Comparison of ENCODE assay signal across 11 mouse cellular contexts in the genomic region with DNA sequence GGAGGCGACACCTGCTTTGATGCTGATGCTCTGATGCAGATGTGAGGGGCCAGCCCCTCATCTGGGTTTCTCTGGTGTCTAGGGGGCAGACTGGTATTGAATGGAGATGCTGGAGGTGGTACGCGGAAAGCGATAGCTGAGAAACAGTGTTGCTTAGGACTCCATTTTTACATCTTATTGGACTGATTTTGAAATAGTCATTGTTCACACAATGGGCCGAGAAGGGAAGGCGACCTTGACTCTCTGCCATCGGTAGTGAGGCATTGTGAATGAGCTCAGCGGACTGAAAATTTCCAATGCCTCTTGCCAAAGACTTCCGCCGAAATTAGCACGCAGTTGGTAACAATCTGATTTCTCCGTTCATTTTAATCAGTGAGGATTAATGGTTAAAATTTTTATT.
DNase-seq lines count a peak whose midpoint lies in the region; ATAC-seq lines count a peak whose summit lies in the region.
"Had no signal": no experiment of that assay in that cellular context is flagged by ENCODE, and none has a peak within 500 bp of the region (broad histone marks: within the 10 kb centered on the region; RNA-seq: fewer than 3 reads in every experiment).

No protein-coding gene starts in this region.

- ATAC-seq in forebrain, embryonic 15.5 days (replicated peaks): no peak
- ATAC-seq in forebrain, embryonic 11.5 days (replicated peaks; ENCODE audit: low FRiP score): no peak
- ATAC-seq in hindbrain, embryonic 13.5 days (ENCODE audit: low FRiP score): no peak
- ATAC-seq: CD4-positive, CD25-positive, alpha-beta regulatory T cell, adult 4 months had no signal

- no peaks in the 10 kb centered on the region for H3K36me3 ChIP-seq in forebrain, embryonic 15.5 days
- H3K36me3 ChIP-seq in forebrain, embryonic 11.5 days (ENCODE audit: control insufficient read depth, insufficient read depth, low read length): no peaks in the 10 kb centered on the region
- no peaks in the 10 kb centered on the region for H3K36me3 ChIP-seq in hindbrain, embryonic 13.5 days
- H3K36me3 ChIP-seq: lung, embryonic 15.5 days had no signal

- 29% methylated on average over 12 of the region's 12 CpGs for WGBS in forebrain, embryonic 15.5 days
- WGBS in forebrain, embryonic 11.5 days: 75% methylated on average over 12 of the region's 12 CpGs
- 48% methylated on average over 12 of the region's 12 CpGs for WGBS in hindbrain, embryonic 13.5 days

- H3K4me2 ChIP-seq in forebrain, embryonic 15.5 days (replicated peaks): peak overlapping the region; percentile 40
- H3K4me2 ChIP-seq in forebrain, embryonic 11.5 days (ENCODE audit: low read depth, low read length, severe bottlenecking): no peak overlapping the region
- H3K4me2 ChIP-seq in hindbrain, embryonic 13.5 days: peak overlapping the region; percentile 41
- H3K4me2 ChIP-seq: lung, embryonic 15.5 days had no signal

- no peak for DNase-seq in forebrain, embryonic 11.5 days (ENCODE audit: low spot score)
- peak; percentile 10 for DNase-seq in ovary, adult 18-20 months (ENCODE audit: low spot score)
- no peak for DNase-seq in ovary, postnatal 10 days (ENCODE audit: low spot score)
- DNase-seq in skeletal muscle tissue, adult 2 months (ENCODE audit: low read depth, low spot score): peak; percentile 27
- DNase-seq in kidney, adult 18-20 months: no peak
- no peak for DNase-seq in frontal cortex, postnatal 14 days (ENCODE audit: low spot score in 2 of 2)

- H3K4me1 ChIP-seq in forebrain, embryonic 15.5 days: peaks cover 12% of the 10 kb centered on the region
- no peaks in the 10 kb centered on the region for H3K4me1 ChIP-seq in forebrain, embryonic 11.5 days (replicated peaks; ENCODE audit: control insufficient read depth, insufficient read depth, low read length)
- peaks cover 10% of the 10 kb centered on the region for H3K4me1 ChIP-seq in hindbrain, embryonic 13.5 days (replicated peaks)
- H3K4me1 ChIP-seq: lung, embryonic 15.5 days had no signal

- H3K9ac ChIP-seq in forebrain, embryonic 15.5 days (replicated peaks): peak overlapping the region; percentile 24; the same call in 1 of the 2 replicates
- no peak overlapping the region for H3K9ac ChIP-seq in forebrain, embryonic 11.5 days (ENCODE audit: low read length)
- no peak overlapping the region for H3K9ac ChIP-seq in hindbrain, embryonic 13.5 days
- H3K9ac ChIP-seq: lung, embryonic 15.5 days had no signal

- no peaks in the 10 kb centered on the region for H3K27me3 ChIP-seq in forebrain, embryonic 15.5 days
- no peaks in the 10 kb centered on the region for H3K27me3 ChIP-seq in forebrain, embryonic 11.5 days (ENCODE audit: control insufficient read depth, insufficient read depth, low read length)
- peaks cover 3% of the 10 kb centered on the region; the same call in 1 of the 2 replicates for H3K27me3 ChIP-seq in hindbrain, embryonic 13.5 days

- H3K4me3 ChIP-seq in forebrain, embryonic 15.5 days: peak overlapping the region; percentile 30
- no peak overlapping the region for H3K4me3 ChIP-seq in forebrain, embryonic 11.5 days (ENCODE audit: low read depth, low read length)
- peak overlapping the region; percentile 15; the same call in 1 of the 2 replicates for H3K4me3 ChIP-seq in hindbrain, embryonic 13.5 days
- H3K4me3 ChIP-seq: lung, embryonic 15.5 days had no signal

- no peak overlapping the region for H3K27ac ChIP-seq in forebrain, embryonic 15.5 days (replicated peaks)
- no peak overlapping the region for H3K27ac ChIP-seq in forebrain, embryonic 11.5 days (ENCODE audit: low read depth, low read length)
- no peak overlapping the region for H3K27ac ChIP-seq in hindbrain, embryonic 13.5 days
- H3K27ac ChIP-seq: kidney, postnatal 0 days; lung, embryonic 15.5 days had no signal

- no peaks in the 10 kb centered on the region for H3K9me3 ChIP-seq in forebrain, embryonic 15.5 days
- no peaks in the 10 kb centered on the region for H3K9me3 ChIP-seq in forebrain, embryonic 11.5 days (ENCODE audit: control insufficient read depth, low read length)
- no peaks in the 10 kb centered on the region for H3K9me3 ChIP-seq in hindbrain, embryonic 13.5 days
- H3K9me3 ChIP-seq: lung, embryonic 15.5 days had no signal

Comparison
In these comparisons a context has a peak if more than half of its experiments do, and no peak if none do; other contexts are left out.
1. DNase-seq: peak in ovary, adult 18-20 months (single experiment) and skeletal muscle tissue, adult 2 months (single experiment); none in forebrain, embryonic 11.5 days (single experiment), ovary, postnatal 10 days (single experiment), kidney, adult 18-20 months (single experiment) and frontal cortex, postnatal 14 days (0 of 2).